Mouse (Mus musculus) gastrocnemius, postnatal 14 days (tissue): Measurements from ENCODE around the gene Gm31571. TPM values are rescaled to one million over a fixed set of nuclear protein-coding genes. Genes with fewer than 3 reads are reported as not detected.
"Not testable (repeated sequence)": the region's sequence is repeated elsewhere in the genome, so short reads cannot be mapped to it uniquely, and the experiment has no call there.

Experiments used
- DNase-seq: peaks from one replicate; pipeline ENCODE4 v3.0.0; 2021; ENCODE audit warnings: mixed read lengths
- intact Hi-C: fragments of 180-260 bp; cut with DNase I; formaldehyde crosslinking; loops from one replicate; pipeline ENCODE4 v1.15.1; 2025; ENCODE audit warnings: low total_unique reads
- long read RNA-seq, 2 experiments: library from polyadenylated mRNA; stranded (forward); transcript quantifications; one replicate each; pipeline ENCODE4 v2.0.0; 2021
- total RNA-seq, 2 experiments: library from RNA; stranded (reverse); gene quantifications; 2 replicates each; pipeline ENCODE4 v1.2.3; 2021

Gm31571 gene
- not detected for total RNA-seq
- long read RNA-seq, experiment 1 = 0 reads
- long read RNA-seq, experiment 2 = 0 reads

DNA sequence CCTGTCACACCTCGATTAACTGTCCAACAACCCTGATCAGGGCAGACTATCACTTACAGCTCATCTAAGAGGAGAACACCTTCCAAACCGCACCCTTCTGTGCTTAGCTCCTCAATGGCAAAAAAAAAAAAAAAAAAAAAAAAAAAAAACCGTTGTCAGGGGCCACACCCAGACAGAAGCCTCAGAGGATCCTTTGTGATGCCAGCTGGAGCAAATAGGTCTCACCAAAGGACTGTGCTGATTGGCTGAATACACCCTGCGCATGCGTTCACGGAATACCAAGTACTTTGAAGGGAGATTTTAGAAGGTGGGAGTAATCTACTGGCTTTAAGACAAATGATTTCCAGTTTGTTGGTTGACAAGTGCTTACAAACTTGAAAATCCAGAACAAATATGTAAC is at the start of gene Gm31571:
Gene Gm31571 (minus strand): TSS at position 101 of the 400 bp plus-strand sequence.
- intact Hi-C loops = not testable (repeated sequence)

More for the DNA sequence above, at the start of gene Gm31571:
- not testable (repeated sequence) for DNase-seq
